Mouse (Mus musculus) heart, embryonic 11.5 days (tissue): ENCODE data around the gene Lrrc4. TPM values are rescaled to one million over a fixed set of nuclear protein-coding genes. Genes with fewer than 3 reads are reported as not detected.

ENCODE experiments used
- ATAC-seq: fragments of 200-750 bp; cut with Nextera tagmentation; replicated peaks from 2 replicates; pipeline ENCODE4 v1.8.0; 2017; ENCODE audit warnings: moderate library complexity; ENCODE audit not compliant: insufficient number of reproducible peaks, low FRiP score, low TSS enrichment
- H3K27ac ChIP-seq: fragments of 300-500 bp; sonication (generic); 2 replicates; pipeline ENCODE4 v1.5.1; 2014; ENCODE audit warnings: mild to moderate bottlenecking, low read depth, low read length
- H3K27me3 ChIP-seq: fragments of 300-500 bp; sonication (generic); 2 replicates; pipeline ENCODE4 v1.6.1; 2014; ENCODE audit warnings: mild to moderate bottlenecking, low read length, mixed read lengths; ENCODE audit not compliant: control insufficient read depth, insufficient read depth
- H3K36me3 ChIP-seq: fragments of 300-500 bp; sonication (generic); 2 replicates; pipeline ENCODE4 v1.6.1; 2014; ENCODE audit warnings: mild to moderate bottlenecking, low read length, moderate library complexity, mixed read lengths; ENCODE audit not compliant: control insufficient read depth, insufficient read depth
- H3K4me1 ChIP-seq: fragments of 300-500 bp; sonication (generic); 2 replicates; pipeline ENCODE4 v1.6.1; 2014; ENCODE audit warnings: low read length; ENCODE audit not compliant: control insufficient read depth, insufficient read depth
- H3K4me2 ChIP-seq: fragments of 300-500 bp; sonication (generic); 2 replicates; pipeline ENCODE4 v1.6.1; 2014; ENCODE audit warnings: mild to moderate bottlenecking, moderate library complexity
- H3K4me3 ChIP-seq: fragments of 300-500 bp; sonication (generic); 2 replicates; pipeline ENCODE4 v1.5.1; 2014; ENCODE audit warnings: low read depth, low read length
- H3K9ac ChIP-seq: fragments of 300-500 bp; sonication (generic); 2 replicates; pipeline ENCODE4 v1.6.1; 2014; ENCODE audit warnings: mild to moderate bottlenecking, low read depth, low read length, moderate library complexity
- H3K9me3 ChIP-seq: fragments of 300-500 bp; sonication (generic); replicated peaks from 2 replicates; pipeline ENCODE4 v1.6.1; 2016; ENCODE audit warnings: low read length; ENCODE audit not compliant: control insufficient read depth
- WGBS: fragments of 180-500 bp; shearing (Covaris S2); extraction: QIAGEN DNeasy Blood & Tissue Kit; methylation state at CpG from one replicate; pipeline ENCODE4 v1.1.7; 2014; ENCODE audit not compliant: insufficient replicate concordance; 5-methylcytosine and 5-hydroxymethylcytosine counted together
- polyA plus RNA-seq: library from polyadenylated mRNA; unstranded; fragments of >200 nt; fragmentation: Nextera tagmentation; extraction: Ambion mirVana; gene quantifications from 2 replicates; pipeline ENCODE4 v1.2.1, GENCODE M21; 2014

The Lrrc4 gene
- polyA plus RNA-seq, 1 experiment from 2014 or later, result 1.1 TPM

DNA sequence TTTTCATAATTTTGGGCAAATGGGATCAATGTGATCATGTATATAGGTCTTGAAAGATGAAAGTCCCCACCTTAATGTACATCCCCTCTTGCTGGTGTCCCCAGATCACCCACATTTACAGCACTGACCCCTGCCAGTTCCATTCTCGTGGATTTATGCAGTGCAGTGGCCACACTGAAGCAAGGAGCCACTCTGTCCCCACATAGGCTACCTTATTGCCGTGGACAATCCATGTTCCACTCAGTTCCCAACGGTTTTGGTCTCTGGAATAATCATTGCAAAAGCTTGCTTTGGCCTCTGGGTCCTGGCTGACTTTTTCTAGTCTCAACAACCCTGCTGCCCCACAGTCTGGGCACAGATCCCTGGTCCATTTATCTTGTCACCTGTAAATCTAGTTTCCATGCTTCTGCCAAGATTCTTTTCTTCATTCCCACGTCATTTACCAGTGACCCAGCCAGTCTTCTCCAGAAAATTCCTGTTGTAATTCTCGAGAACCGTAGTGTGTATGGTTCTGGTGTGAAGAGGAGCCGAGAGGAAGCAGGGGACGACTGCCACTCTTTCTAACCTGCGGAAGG is 18.9 kb upstream of the Lrrc4 start:
- 92% methylated on average over 9 of the region's 9 CpGs for WGBS
- H3K4me2 ChIP-seq, result no peak overlapping the region
- H3K36me3 ChIP-seq, result no peaks in the 10 kb centered on the region
- H3K27me3 ChIP-seq, result no peaks in the 10 kb centered on the region
- H3K4me1 ChIP-seq, result peaks cover 37% of the 10 kb centered on the region
- H3K27ac ChIP-seq, result no peak overlapping the region
- no peak overlapping the region for H3K4me3 ChIP-seq
- ATAC-seq, result no peak
- no peak overlapping the region for H3K9ac ChIP-seq
- no peaks in the 10 kb centered on the region for H3K9me3 ChIP-seq

- Histone ChIP-seq H3K27me3 (no peaks in the 10 kb centered on the region), H3K9ac (no peak overlapping the region), H3K4me1 (peaks cover 42% of the 10 kb centered on the region), H3K4me2 (no peak overlapping the region), H3K4me3 (no peak overlapping the region), H3K36me3 (no peaks in the 10 kb centered on the region), H3K27ac (no peak overlapping the region), H3K9me3 (no peaks in the 10 kb centered on the region)
- no peak for ATAC-seq
- WGBS, result 69% methylated on average over 3 of the region's 3 CpGs
Measured at GRCm38 (mm10) chr6:28849317-28849716, 17.8 kb upstream of the Lrrc4 start.

GRCm38 (mm10) chr6:28848891-28849290 is 17.3 kb upstream of the Lrrc4 start:
- H3K4me2 ChIP-seq, result no peak overlapping the region
- H3K4me3 ChIP-seq, result no peak overlapping the region
- H3K27ac ChIP-seq, result no peak overlapping the region
- H3K27me3 ChIP-seq, result no peaks in the 10 kb centered on the region
- H3K9ac ChIP-seq, result no peak overlapping the region
- 73% methylated on average over 9 of the region's 9 CpGs for WGBS
- ATAC-seq, result no peak
- H3K4me1 ChIP-seq, result peaks cover 39% of the 10 kb centered on the region
- no peaks in the 10 kb centered on the region for H3K36me3 ChIP-seq
- no peaks in the 10 kb centered on the region for H3K9me3 ChIP-seq

DNA sequence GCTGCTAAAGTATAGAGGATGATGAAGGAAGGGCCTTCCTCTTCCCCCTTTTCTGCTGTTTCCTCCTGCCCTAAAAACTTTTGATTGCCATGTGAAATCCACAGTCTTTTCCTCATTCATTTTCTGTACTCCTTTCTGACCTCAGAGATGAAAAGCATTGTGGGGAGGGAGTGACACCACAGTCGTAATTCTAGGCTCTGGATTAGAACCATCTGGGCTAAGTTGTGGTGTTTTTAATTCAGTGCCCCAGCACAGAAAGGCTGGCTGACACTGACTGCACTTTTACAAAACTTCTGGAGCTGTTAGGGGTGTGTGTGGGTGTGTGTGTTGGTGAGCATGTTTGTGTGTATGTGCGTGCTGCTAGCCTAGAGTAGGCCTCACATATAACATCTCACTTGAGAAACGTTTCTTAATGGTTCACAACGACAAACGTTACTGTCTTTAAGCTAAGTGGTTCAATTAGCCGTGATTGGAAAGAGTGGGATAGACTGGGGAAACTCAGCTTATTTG is 16.8 kb upstream of the Lrrc4 start:
- H3K4me1 ChIP-seq, result peaks cover 34% of the 10 kb centered on the region

DNA sequence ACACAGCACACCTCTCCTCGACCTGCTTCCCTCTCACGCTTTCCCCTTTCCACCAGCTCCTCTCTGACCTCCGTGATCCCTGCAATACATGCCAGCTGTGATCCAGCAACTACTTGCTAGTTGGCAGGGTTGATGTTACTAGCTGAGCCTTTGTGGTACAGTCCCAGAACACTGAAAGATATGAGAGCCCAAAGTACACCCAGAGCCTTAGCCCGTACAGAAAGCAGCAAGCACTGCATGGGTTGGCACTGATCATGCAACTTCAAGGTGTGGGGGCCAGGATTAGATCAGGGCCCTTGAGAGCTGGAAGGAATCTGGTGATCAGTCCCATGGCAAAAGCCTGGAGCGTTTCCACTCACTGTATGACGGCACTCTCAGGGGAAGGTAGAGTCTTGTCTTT is 16.1 kb upstream of the Lrrc4 start:
- no peak for ATAC-seq
- Histone ChIP-seq H3K4me2 (no peak overlapping the region), H3K9ac (no peak overlapping the region), H3K4me3 (no peak overlapping the region), H3K9me3 (no peaks in the 10 kb centered on the region), H3K4me1 (peaks cover 34% of the 10 kb centered on the region), H3K27me3 (no peaks in the 10 kb centered on the region), H3K27ac (no peak overlapping the region), H3K36me3 (no peaks in the 10 kb centered on the region)
- 68% methylated on average over 6 of the region's 6 CpGs for WGBS

More for the DNA sequence above, 16.8 kb upstream of the Lrrc4 start:
- H3K9ac ChIP-seq, result no peak overlapping the region
- no peaks in the 10 kb centered on the region for H3K9me3 ChIP-seq
- 77% methylated on average over 6 of the region's 6 CpGs for WGBS
- H3K27me3 ChIP-seq, result no peaks in the 10 kb centered on the region
- no peaks in the 10 kb centered on the region for H3K36me3 ChIP-seq
- no peak overlapping the region for H3K4me2 ChIP-seq
- no peak overlapping the region for H3K27ac ChIP-seq
- H3K4me3 ChIP-seq, result no peak overlapping the region
- no peak for ATAC-seq

DNA sequence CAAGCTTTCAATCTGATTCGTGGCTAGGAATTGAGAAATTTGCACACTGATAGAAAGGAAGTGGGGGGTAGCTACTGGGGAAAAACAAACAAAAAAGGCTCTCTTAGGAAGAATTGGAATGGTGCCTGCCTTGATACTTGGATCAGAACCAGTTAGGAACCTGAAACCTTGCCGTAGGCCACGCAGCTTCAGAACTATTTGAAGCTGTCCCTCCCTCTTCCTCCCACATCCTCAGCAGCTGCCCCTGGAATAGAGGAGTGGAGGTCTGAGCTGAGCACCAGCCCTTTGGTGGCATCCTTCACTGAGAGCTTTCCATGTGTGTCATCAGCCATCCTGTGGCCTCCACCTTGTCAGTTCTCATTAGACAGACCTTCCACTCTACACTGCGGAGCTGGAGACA is 14.1 kb upstream of the Lrrc4 start:
- Histone ChIP-seq H3K4me2 (no peak overlapping the region), H3K4me3 (no peak overlapping the region), H3K27ac (no peak overlapping the region), H3K4me1 (peaks cover 39% of the 10 kb centered on the region), H3K27me3 (no peaks in the 10 kb centered on the region), H3K9ac (no peak overlapping the region), H3K9me3 (no peaks in the 10 kb centered on the region), H3K36me3 (no peaks in the 10 kb centered on the region)
- ATAC-seq, result no peak; the same call in 1 of the 2 replicates
- 45% methylated on average over 4 of the region's 4 CpGs for WGBS

- H3K27me3 ChIP-seq, result no peaks in the 10 kb centered on the region
- H3K4me2 ChIP-seq, result no peak overlapping the region
- no peak overlapping the region for H3K9ac ChIP-seq
- no peak overlapping the region for H3K27ac ChIP-seq
- no peak for ATAC-seq
- no peaks in the 10 kb centered on the region for H3K36me3 ChIP-seq
- no peaks in the 10 kb centered on the region for H3K9me3 ChIP-seq
- 55% methylated on average over 4 of the region's 4 CpGs for WGBS
- H3K4me3 ChIP-seq, result no peak overlapping the region
- H3K4me1 ChIP-seq, result peaks cover 25% of the 10 kb centered on the region
Measured at GRCm38 (mm10) chr6:28842375-28843276, 11.1 kb upstream of the Lrrc4 start.

GRCm38 (mm10) chr6:28841569-28841968 is 10.0 kb upstream of the Lrrc4 start:
- Histone ChIP-seq H3K4me1 (peaks cover 23% of the 10 kb centered on the region), H3K4me2 (no peak overlapping the region), H3K4me3 (no peak overlapping the region), H3K27me3 (no peaks in the 10 kb centered on the region), H3K9ac (no peak overlapping the region), H3K9me3 (no peaks in the 10 kb centered on the region), H3K27ac (no peak overlapping the region), H3K36me3 (no peaks in the 10 kb centered on the region)
- WGBS, result 73% methylated on average over 3 of the region's 3 CpGs
- no peak for ATAC-seq
